Mouse (Mus musculus): ENCODE measurements at regions not wholly inside any gene's neighbourhood (a gene's known extent, or its start where the extent isn't known, plus 50 kb on each side); places are given as distances from the start of the nearest gene placed in this dataset.

DNA sequence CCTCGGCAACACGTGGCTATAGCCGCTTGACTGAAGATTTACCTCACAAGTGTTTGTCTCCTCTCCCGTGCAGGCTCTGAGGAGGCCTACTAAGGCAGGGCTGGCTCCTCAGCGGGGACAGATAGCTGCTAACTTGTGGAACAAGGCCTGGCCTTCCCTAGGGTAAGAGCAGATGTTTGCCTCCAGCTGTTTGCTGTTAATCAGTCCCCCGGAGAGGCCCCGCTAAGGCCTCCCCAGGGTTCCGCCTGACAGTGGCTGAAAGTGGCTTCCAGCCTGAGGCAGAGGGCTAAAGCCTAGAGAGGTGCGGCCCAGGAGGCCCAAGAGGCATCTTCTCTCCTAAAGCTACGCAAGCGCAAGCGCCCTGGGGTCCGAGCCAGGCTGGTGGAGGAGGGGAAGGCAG is 52.1 kb upstream of the Dlx4 start:
- no peak for DNase-seq (ENCODE audit: extremely low read depth, low read depth, low spot score)
- Histone ChIP-seq H3K4me1 (ENCODE audit: control insufficient read depth, insufficient read depth, low read length) (no peaks in the 10 kb centered on the region), H3K4me3 (ENCODE audit: insufficient read depth, low read depth, low read length) (no peak overlapping the region), H3K27me3 (ENCODE audit: control insufficient read depth, insufficient read depth, low read length) (peaks cover 7% of the 10 kb centered on the region; the same call in 1 of the 2 replicates), H3K36me3 (ENCODE audit: control insufficient read depth, insufficient read depth, low read length) (no peaks in the 10 kb centered on the region), H3K9ac (ENCODE audit: low read depth, low read length) (no peak overlapping the region), H3K79me2 (ENCODE audit: control insufficient read depth, insufficient read depth, low read length) (no peaks in the 10 kb centered on the region), H3K27ac (replicated peaks; ENCODE audit: insufficient read depth, low read depth, low read length) (no peak overlapping the region)
- 75% methylated on average over 13 of the region's 13 CpGs for WGBS
- TF ChIP-seq CTCF (IDR thresholded peaks at IDR 0.05; ENCODE audit: low read depth, low read length) (no peak), POLR2A (IDR thresholded peaks at IDR 0.05; ENCODE audit: extremely low read depth, insufficient read depth, low read length) (no peak)

DNA sequence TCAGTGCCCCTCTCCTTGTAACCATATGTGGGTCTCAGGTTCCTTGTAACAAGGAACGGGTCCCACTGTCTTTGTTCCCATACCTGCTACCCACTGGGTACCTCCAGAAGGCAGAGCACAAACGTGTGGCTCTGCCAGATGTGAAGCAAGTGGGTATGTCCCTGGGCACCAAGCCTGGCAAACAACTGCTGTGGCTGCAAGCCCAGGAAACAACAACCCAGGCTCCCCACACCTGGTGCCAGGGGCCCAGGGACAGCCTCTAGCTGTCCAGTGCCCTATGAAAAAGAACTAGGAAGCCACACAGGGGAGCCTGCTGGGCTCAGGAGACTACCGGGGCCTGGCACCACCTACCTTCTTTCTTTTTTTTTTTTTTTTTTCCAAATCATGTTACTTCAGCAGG is 54.9 kb upstream of the Dlx4 start:
- Histone ChIP-seq H3K9ac (ENCODE audit: low read depth, low read length) (no peak overlapping the region), H3K36me3 (ENCODE audit: control insufficient read depth, insufficient read depth, low read length) (no peaks in the 10 kb centered on the region), H3K27me3 (ENCODE audit: control insufficient read depth, insufficient read depth, low read length) (peaks cover 7% of the 10 kb centered on the region; the same call in 1 of the 2 replicates), H3K4me1 (ENCODE audit: control insufficient read depth, insufficient read depth, low read length) (no peaks in the 10 kb centered on the region), H3K79me2 (ENCODE audit: control insufficient read depth, insufficient read depth, low read length) (no peaks in the 10 kb centered on the region), H3K4me3 (ENCODE audit: insufficient read depth, low read depth, low read length) (no peak overlapping the region), H3K27ac (replicated peaks; ENCODE audit: insufficient read depth, low read depth, low read length) (no peak overlapping the region)
- TF ChIP-seq CTCF (IDR thresholded peaks at IDR 0.05; ENCODE audit: low read depth, low read length), result no peak
- TF ChIP-seq POLR2A (IDR thresholded peaks at IDR 0.05; ENCODE audit: extremely low read depth, insufficient read depth, low read length), result no peak
- peak; percentile 80 for DNase-seq (ENCODE audit: extremely low read depth, low read depth, low spot score)
- WGBS, result 26% methylated on average over 3 of the region's 3 CpGs

DNA sequence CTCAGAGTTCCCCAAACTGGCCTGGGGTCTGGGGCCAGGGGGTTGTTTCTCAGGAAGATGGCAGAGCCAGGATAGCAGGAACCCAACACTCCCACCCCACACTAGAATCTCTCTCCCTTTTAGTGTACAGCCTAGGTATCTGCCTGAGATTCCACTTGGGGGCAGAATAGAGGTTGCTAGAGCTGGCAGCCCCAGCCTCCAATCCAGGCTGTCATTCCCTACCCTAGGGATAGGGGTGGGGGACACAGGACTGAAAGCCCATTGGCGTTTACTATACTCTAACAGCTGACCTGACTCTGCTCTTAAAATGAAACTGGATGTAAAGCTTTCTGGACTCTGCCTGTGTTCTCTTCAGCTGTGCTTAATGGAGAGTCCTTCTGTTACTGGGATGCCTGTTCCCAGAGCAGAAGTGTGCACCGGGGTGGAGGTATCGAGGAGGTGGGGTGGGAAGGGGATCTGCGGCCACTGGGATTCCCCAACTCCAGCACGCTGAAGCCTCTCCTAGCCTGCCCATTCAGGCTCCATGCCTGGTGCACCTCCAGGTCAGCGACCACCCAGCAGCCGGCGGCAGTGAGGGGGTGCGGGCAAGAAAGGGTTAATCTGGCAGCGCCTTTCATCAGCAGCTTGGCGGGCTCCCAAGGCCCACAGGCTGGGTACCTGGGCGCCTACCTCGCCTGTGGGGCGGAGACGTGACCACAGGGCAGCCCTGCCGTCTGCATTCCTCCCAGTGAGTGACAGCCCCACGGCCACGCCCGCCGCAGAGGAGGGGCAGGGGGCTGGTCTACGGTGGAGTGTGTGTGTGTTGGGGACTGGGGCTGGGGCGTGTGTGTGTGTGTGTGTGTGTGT is 50.9 kb upstream of the Tac4 start:
- H3K27ac ChIP-seq (replicated peaks; ENCODE audit: insufficient read depth, low read depth, low read length), result no peak overlapping the region
- DNase-seq (ENCODE audit: extremely low read depth, low read depth, low spot score), result no peak
- H3K4me3 ChIP-seq (ENCODE audit: insufficient read depth, low read depth, low read length), result no peak overlapping the region
- H3K36me3 ChIP-seq (ENCODE audit: control insufficient read depth, insufficient read depth, low read length), result no peaks in the 10 kb centered on the region
- 0 out of 2 replicates have a peak, but pooled peaks cover 2% of the 10 kb centered on the region for H3K27me3 ChIP-seq (ENCODE audit: control insufficient read depth, insufficient read depth, low read length)
- WGBS, result 7% methylated on average over 22 of the region's 22 CpGs
- no peak for TF ChIP-seq CTCF (IDR thresholded peaks at IDR 0.05; ENCODE audit: low read depth, low read length)
- no peak for TF ChIP-seq POLR2A (IDR thresholded peaks at IDR 0.05; ENCODE audit: extremely low read depth, insufficient read depth, low read length)
- peaks cover 3% of the 10 kb centered on the region; the same call in 1 of the 2 replicates for H3K4me1 ChIP-seq (ENCODE audit: control insufficient read depth, insufficient read depth, low read length)
- no peak overlapping the region for H3K9ac ChIP-seq (ENCODE audit: low read depth, low read length)
- H3K79me2 ChIP-seq (ENCODE audit: control insufficient read depth, insufficient read depth, low read length), result no peaks in the 10 kb centered on the region

DNA sequence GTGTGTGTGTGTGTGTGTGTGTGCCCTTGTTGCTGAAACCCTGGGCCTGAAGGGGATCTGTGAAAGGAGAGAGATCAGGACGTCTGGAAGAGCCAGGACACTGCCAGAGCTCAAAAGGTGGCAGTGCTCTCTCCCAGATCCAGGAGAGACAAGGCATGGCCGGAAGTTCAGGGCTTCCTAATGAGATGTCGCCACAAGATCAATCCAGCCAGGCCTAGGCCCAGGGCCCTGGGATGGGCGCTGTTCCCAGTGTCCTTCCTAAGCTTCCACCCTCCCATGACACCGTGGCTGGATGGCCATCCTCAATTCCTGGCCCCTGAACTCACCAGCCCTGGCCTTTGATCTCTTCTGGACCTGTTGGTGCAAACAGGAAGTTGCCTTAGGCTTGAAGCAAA is 50.3 kb upstream of the Tac4 start:
- no peak overlapping the region for H3K4me3 ChIP-seq (ENCODE audit: insufficient read depth, low read depth, low read length)
- no peak overlapping the region for H3K9ac ChIP-seq (ENCODE audit: low read depth, low read length)
- TF ChIP-seq CTCF (IDR thresholded peaks at IDR 0.05; ENCODE audit: low read depth, low read length), result no peak
- TF ChIP-seq POLR2A (IDR thresholded peaks at IDR 0.05; ENCODE audit: extremely low read depth, insufficient read depth, low read length), result no peak
- H3K4me1 ChIP-seq (ENCODE audit: control insufficient read depth, insufficient read depth, low read length), result peaks cover 3% of the 10 kb centered on the region; the same call in 1 of the 2 replicates
- DNase-seq (ENCODE audit: extremely low read depth, low read depth, low spot score), result peak; percentile 75
- no peaks in the 10 kb centered on the region for H3K79me2 ChIP-seq (ENCODE audit: control insufficient read depth, insufficient read depth, low read length)
- H3K27me3 ChIP-seq (ENCODE audit: control insufficient read depth, insufficient read depth, low read length), result 0 out of 2 replicates have a peak, but pooled peaks cover 2% of the 10 kb centered on the region
- H3K36me3 ChIP-seq (ENCODE audit: control insufficient read depth, insufficient read depth, low read length), result no peaks in the 10 kb centered on the region
- WGBS, result 18% methylated on average over 5 of the region's 5 CpGs
- no peak overlapping the region for H3K27ac ChIP-seq (replicated peaks; ENCODE audit: insufficient read depth, low read depth, low read length)
